Mouse (Mus musculus): Measurements from ENCODE around the gene Ash1l.
A peak's percentile ranks its signal among the peaks of the same experiment; 100 is the strongest.
"Not testable (repeated sequence)": the region's sequence is repeated elsewhere in the genome, so short reads cannot be mapped to it uniquely, and the experiment has no call there.

The Ash1l gene

DNA sequence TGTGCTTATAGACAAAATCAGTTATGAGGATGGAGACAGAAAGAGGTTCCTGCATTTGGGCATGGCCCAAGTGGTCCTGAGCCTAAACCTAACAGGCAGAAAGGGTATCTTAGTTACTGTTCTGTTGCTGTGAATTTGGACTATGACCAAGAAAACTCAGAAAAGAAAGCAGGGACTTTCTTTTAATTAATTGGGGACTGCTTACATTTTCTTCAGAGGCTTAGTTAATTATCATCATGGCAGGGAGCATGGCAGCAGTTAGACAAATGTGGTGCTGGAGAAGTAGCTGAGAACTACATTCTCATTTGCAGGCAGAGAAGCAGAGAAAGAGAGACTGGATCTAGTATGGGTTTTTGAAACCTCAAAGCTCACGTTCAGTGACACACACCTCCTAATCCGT, 24.6 kb downstream of the Ash1l start:
- no peak for DNase-seq

DNA sequence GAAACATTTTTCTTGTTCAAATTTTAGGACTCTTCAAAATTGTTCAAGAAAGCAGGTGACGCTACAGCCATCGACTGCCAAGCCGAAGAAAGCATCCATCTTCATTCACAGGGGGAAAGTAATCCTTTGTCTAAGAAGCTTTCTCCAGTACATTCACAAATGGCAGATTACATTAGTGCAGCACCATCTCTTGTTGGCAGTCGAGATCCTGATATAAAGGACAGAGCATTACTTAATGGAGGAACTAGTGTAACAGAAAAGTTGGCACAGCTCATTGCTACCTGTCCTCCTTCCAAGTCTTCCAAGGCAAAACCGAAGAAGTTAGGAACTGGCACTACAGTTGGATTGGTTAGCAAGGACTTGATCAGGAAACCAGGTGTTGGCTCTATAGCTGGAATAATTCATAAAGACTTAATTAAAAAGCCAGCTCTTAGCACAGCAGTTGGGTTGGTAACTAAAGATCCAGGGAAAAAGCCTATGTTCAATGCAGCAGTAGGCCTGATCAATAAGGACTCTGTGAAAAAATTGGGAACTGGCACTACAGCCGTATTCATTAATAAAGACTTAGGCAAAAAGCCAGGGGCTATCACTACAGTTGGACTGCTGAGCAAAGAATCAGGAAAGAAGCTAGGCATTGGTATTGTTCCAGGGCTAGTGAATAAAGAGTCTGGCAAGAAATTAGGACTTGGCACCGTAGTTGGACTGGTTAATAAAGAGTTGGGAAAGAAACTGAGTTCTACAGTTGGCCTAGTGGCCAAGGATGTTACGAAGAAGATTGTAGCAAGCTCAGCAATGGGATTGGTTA, 31.0 kb downstream of the Ash1l start:
- DNase-seq, result no peak

DNA sequence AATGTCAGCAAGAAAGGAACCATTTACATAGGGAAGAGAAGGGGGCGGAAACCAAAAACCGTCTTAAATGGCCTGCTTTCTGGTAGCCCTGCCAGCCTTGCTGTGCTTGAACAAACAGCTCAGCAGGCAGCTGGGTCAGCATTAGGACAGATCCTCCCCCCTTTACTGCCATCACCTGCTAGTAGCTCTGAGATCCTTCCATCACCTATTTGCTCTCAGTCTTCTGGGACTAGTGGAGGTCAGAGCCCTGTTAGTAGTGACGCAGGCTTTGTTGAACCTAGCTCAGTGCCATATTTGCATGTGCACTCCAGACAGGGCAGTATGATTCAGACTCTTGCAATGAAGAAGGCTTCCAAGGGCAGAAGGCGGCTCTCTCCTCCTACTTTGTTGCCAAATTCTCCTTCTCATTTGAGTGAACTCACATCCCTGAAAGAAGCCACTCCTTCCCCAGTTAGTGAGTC, 33.5 kb downstream of the Ash1l start:
- no peak for DNase-seq

DNA sequence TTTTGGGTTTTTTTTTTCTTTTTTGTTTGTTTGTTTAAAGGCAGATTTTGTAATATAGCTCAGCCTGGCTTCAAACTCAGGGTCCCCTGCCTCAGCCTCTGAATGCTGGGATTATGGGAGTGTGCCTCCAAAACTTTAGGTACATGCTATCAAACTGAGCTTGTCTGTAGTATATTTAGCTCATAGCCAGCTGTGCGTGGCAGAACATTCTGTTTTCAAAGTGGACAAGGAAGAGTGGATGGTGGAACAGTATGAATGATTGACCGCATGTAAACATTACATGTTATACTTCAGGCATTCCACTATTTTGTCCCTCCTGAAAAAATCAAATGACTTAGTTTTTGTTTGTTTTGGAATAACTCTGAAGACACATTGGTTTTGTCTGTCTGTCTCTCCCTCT, 42.4 kb downstream of the Ash1l start:
- DNase-seq, result no peak

DNA sequence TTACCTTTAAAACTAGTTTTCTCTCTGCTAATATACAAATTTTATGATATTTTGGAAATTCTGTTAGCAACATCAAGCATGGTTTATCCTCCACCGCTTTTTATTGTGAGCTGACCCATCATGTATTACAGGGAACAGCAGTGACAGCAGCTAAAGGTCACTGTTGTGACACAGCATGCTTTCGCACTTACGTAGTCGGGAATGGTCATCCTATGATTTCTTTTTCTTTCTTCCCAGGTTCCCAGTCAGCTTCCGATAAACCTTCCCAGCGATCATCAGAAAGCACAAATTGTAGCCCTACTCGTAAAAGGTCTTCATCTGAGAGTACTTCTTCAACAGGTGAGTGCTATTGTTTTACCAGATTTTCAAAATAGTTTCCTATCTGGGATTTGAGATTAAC, 51.1 kb downstream of the Ash1l start:
- DNase-seq, result no peak

DNA sequence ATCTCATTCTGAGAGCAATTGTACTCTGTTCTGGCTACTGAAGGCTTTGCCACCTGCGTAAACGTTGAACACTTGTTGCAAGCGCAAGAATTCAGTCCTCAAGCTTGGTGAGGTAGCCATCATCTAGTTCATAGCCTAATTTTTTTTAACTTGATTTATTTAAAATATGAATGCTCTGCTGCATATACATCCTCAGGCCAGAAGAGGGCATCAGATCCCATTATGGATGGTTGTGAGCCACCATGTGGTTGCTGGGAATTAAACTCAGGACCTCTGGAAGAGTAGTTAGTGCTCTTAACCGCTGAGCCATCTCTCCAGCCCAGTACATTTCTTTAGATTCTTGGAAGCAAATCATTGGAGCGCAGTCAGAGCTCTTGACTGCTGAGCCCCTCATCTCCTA, 80.5 kb downstream of the Ash1l start:
- DNase-seq, result not testable (repeated sequence)

DNA sequence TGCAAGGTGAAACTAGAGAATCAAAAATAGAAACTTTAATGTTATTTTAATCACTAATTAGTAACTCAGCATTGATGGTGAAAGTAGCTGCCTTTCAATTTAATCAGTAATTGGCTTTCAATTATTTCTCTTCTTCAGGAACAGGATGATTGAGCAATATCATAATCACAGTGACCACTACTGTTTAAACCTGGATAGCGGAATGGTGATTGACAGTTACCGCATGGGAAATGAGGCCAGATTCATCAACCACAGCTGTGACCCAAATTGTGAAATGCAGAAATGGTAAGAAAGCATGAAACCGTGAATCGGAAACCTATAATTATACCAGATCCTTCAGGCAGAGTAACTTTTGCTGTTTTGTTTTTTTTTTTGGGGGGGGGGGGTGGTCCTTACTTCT, 92.9 kb downstream of the Ash1l start:
- DNase-seq, result no peak

DNA sequence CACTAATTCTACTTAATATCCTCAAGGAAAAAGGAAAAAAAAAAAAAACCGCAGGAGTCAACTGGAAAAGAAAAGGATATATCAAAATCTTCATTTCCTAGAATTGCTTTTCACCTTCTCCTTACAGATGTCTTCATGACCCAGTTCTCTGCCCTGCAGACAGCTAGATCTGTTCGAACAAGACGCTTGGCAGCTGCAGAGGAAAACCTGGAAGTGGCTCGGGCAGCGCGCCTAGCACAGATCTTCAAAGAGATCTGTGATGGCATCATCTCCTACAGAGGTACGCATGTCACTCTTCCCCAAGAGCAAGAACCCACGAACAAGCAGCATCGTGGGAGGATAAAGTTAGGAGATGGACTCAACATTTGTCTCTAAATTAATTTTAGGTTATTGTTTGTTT, 107.9 kb downstream of the Ash1l start:
- no peak for DNase-seq

DNA sequence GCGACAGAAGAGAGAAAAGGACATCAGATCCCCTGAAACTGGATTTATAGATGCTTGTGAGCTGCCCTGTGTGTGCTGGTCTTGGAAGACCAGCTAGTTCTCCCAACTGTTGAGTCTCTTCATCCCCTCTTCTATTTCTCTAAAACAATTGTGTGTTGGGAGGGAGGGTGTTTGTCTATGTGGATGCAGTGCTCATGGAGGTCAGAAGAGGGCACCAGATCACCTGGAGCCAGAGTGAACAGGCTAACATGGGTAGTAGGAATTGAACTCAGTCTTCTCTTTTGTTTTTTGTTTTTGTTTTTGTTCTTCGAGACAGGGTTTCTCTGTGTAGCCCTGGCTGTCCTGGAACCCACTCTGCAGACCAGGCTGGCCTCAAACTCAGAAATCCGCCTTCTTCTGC, 108.4 kb downstream of the Ash1l start:
- DNase-seq, result peak; percentile 10

DNA sequence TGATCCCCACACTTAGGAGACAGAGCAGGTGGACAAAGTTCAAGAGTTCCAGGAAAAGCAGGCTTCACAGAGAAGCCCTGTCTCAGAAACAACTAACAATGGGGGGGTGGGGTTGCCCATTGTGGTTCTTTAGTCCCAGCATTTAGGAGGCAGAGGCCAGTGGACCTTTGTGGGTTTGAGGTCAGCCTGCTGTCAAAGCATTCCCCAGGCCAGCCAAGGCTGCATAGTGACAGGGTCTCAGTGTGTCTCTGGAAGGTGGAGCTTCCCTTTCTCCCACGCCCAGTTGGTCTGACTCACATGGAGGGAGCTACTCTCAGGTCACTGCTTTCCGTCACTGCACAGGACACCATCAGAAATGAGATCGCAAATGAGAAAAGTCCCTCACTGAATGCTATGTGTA, 111.3 kb downstream of the Ash1l start:
- no peak for DNase-seq

DNA sequence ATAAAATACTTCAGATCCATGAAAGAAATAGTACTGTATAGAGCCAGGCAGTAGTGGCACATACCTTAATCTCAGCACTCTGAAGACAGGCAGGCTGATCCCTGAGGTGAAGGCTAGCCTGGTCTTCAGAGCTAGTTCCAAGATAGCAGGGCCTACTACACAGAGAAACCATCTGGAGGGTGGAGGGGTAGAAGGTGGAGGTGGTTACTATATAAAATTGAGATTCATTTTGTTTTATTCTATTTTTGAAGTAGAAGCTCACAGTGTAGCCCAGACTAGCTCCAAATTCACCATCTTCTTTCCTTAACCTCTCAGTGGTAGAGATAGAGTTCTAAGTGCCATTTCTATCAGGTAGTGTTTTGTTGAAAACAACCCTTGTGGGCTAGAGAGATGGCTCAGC, 116.8 kb downstream of the Ash1l start:
- DNase-seq, result no peak

DNA sequence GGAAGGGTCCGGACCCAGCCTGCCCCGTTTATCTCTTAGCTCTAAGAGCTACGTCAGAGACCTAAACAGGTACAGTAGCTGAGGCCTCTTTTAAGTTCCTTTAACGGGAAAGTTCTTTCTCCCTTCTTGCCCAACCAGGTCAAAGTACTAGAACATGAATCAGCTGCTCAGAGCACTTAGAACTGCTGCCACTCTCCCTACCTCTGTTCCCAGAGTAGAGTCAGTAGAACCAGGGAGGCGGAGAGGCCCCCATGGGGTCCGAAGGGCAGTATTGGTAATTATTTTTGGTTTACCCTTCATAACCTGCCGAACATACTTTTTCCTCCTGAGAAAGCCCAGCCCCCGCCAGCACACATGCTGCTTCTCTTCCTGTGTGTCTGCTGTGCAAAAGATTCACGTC, 127.0 kb downstream of the Ash1l start:
- DNase-seq, result no peak

DNA sequence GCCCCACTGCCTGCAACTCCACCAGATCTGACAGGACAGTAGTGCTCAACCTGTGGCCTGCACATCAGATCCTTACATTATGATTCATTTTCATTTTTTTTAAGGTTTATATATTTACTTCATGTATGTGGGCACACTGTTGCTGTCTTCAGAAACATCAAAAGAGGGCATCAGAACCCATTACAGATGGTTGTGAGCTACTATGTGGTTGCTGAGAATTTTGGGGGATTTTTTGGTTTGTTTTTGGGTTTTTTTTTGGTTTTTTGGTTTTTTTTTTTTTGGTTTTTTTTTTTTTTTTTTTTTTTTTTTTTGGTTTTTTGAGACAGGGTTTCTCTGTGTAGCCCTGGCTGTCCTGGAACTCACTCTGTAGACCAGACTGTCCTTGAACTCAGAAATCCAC, 131.9 kb downstream of the Ash1l start:
- not testable (repeated sequence) for DNase-seq

DNA sequence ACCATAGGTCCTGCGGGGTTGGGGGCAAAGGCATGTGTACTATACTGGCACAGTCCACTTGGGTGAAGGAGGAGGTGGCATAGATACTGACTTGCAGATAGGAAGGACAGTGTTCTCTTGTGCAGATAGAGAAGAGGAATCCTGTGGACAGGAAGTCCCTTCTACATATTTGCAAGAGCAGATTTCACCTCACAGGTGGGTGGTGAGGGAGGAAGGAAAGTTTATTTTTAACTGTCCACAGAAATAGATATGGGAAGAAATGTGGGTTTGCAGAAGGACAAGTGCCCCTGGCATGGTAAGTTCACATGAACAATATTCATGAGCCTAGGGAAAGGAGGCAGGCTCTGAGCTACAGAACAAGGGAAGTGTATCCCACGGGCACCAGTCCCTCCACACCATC, 133.7 kb downstream of the Ash1l start:
- no peak for DNase-seq

DNA sequence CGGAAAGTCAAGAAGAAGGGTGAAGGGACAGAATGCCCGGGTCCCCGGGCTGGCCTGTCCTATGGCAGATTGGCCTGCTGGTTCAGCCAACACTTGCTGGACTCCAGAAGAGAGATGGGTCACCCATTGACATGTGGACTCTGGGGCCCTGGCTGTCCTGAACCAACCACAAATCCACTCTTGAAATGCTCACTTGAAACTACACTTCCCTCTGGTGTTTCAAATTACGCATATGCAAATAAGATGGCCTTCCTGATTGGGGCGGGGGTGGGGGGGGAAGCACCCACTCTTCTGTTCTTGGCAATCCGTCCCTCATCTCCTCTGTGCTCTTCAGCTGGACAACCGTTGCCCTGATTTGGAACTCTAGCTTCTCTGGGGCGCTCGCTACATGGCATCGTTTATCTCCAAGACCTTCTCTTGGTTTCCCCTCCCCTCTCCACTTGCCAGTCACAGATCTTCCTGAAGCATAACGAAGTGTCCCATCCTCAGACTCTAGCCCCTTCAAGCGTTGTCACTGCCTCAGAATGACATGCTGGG, 134.3 kb downstream of the Ash1l start:
- DNase-seq, result no peak

DNA sequence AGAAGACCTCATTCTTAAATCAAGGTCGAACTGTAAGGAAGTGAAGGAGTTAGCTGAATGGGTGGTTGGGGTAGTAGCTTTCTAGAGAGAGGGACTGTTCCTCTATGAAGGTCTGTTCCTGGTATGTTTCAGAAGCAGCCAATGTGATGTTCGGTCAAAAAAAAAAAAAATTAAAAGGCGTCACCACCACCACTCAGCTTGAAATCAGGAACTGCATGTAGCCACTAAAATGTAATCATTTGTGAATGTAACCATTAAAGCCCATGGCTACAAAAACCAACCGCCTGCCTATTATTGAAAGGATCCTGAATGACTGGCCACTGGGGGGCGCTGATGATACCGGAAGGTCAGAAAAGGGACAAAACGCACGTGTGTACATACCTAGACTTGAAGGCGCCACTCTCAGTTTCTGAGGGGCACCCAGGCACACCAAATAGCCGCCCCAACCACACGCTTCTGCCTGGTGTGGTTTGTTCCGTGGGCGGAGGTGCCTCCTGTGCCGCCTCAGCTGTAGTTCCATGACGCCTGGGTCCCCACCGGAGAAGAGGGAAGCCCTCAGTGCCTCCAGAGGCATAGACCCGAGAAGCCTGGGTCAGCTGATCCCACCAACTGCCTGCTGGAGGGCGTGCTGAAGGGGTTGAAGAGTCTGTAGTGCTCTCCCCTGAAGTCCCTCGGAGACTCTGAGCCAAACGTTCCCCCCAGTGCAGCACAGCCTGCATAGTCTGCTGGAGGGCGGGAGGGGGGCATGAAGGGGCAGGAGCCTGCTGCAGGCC, 137.1 kb downstream of the Ash1l start:
- DNase-seq, result peak; percentile 64

DNA sequence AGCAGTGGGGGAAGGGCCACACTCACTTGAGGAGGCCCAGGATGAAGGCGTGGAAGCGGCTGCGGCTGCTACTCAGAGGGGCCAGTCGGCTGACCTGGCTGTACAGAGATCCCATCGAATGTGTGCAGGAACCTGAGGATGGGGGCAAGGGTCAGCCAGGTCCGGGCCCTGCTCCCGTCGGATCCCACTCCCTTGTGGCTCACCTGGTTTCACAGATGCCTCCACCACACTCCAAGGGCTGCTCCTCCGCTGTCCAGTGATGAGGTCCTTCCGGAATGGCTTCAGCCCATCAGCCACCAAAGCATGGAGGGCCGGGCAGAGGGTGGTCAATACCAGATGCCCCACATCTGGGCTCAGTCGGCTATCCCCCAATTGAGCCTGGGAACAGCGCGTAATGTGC, 138.6 kb downstream of the Ash1l start:
- DNase-seq, result peak; percentile 56

DNA sequence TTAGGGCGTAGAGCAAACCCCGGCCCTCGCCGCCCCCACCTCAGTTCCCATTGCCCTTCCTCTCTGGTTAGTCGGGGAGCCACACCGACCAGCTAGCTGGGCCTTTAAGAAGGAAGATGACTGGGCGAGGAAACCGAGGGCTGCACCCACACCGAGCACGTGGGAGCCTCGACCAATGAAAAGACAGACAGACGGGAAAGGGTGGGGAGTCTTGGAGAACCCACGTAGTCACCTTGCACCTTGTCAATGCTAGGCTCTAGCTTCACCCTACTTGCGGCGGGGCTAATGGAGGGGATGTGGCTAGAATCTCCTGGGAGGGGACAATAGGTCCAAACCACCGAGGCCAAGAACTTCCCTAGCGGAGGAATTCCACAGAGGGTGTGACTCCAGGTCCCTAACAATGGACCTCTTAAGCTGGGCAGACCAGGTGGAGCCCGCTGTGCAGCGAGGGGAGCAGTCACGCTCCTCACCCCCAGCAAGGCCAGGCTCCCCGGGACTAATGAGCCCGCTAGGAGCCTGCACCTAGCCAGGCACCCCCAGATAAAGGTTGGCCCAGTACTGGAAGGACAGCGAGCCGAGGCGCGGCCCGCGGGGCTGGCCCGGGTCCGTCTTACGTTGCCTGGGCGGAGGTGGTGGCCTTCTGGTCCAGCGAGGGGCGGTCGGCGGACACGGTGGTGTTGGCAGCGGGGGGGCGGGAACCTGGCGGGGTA, 139.6 kb downstream of the Ash1l start:
- peak; percentile 88 for DNase-seq

DNA sequence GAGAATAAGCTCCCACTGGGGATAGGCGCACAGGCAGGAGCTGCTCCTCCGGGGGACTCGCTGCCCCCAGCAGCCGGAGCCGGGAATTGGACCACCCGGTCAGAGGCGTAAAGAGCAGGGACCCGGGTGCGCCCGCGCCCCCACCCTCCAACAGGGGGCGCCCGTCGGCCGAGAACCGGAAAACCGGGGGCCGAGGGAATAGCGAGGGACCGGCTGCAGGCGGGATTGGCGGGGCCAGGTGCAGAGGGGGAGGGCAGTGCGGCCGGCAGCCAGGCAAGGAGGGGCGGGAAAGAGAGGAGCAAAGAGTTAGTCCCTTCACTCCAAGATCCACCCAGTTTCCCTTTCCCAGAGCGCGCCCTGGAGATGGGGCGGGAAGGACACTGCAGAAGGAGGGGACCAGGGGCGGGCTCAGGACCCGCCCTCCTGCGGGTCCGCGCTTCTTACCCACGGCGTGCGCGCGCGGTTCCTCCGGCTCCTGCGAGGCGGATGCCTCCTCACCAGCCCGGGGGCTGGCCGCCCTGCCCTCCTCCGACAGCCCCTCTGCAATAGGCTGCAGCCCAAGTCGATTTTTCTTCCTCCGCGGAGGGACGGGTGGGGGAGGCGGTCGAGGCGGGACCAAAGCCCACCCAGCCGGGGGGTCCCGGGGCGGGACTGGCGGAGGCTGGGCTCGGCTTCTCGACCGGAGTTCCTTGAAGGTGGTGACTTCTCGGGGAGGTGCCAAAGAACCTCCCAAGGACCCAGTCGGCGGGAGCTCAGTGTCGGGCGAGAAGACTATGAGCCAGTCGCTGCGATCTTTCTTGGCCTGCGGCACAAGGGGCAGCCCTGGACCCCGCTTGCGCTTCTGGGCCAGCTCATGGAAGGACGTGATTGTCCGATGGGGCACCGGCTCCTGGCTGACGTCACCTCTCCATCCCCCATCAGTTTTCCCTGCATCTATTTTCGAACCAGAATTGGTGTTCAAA, 140.6 kb downstream of the Ash1l start:
- peak; percentile 89 for DNase-seq

DNA sequence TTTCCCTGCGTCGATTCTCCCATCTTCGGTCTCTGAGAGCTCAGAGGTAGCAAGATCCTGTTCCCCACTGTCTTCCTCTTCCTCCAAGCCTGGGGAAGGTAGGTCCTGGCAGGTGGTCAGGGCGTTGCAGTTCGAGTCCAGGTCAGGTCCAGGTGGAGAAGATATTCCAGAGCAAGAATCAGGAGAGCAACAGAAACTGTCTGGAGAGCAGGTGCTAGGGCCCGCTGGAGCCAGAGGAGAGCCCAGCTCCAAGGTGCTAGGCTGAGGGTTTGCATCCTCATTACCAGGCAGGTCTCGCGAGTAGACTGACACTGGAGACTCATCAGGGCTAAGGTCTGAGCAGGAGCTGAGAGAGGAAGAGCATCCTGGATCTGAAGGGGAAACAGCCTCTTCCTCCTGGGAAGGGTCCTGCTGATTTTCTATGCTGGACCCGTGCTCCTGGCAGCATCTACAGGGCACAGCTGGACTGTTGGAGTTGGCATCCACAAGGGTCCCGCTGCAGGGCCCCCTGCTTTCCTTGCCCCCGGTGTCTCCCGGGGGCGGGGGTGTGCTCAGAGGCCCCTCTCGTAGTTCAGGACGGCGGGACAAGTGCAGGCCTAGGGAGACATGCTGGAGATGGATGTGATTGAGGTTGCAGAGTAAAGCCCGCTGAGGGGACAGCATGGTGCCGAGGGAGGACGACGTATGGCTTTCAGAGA, 141.5 kb downstream of the Ash1l start:
- DNase-seq, result peak; percentile 64

DNA sequence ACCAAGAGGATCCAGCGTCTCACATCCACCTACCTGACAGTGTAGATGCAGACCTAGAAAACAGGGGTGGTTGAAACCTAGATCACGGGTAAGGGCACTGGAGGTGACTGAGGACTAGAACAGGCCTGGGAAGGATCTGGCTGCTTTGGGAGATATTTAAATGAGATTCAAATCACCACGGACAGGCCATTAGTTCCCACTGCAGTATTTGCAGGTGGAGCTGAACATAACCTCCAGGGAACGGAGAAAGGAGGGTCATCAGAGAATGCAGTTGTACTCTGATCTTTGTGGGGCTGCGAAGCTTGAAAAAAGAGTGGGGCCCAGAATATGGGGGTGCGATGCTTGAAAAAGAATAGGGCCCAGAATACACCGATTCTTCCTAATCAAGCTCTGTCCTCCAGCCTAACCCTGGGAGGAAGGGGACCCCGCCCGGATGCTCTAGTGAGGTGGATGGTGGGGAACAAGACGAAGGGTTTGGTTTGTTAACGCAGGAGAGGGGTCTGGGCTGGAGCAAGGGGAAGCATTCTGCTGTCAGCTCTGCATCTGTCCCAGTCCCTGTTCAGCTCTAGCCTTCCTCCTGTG, 142.2 kb downstream of the Ash1l start:
- DNase-seq, result no peak

All from cerebellum, adult 11-12 months (tissue).